Mouse (Mus musculus) heart, embryonic 10.5 days (tissue): ENCODE data around the gene Slc6a19. TPM values are rescaled to one million over a fixed set of nuclear protein-coding genes. Genes with fewer than 3 reads are reported as not detected.
"Not testable (repeated sequence)": the region's sequence is repeated elsewhere in the genome, so short reads cannot be mapped to it uniquely, and the experiment has no call there.

ENCODE experiments used
- DNase-seq: peaks from one replicate; pipeline ENCODE4 v3.0.0-alpha.2; 2017; ENCODE audit warnings: low spot score
- H3K27ac ChIP-seq: fragments of 300-500 bp; sonication (generic); 2 replicates; pipeline ENCODE4 v1.5.1; 2016; ENCODE audit warnings: mild to moderate bottlenecking
- H3K27me3 ChIP-seq: fragments of 300-500 bp; sonication (generic); 2 replicates; pipeline ENCODE4 v1.6.1; 2016; ENCODE audit warnings: mild to moderate bottlenecking; ENCODE audit not compliant: poor library complexity, insufficient read depth, severe bottlenecking
- H3K36me3 ChIP-seq: fragments of 300-500 bp; sonication (generic); 2 replicates; pipeline ENCODE4 v1.6.1; 2016; ENCODE audit warnings: mild to moderate bottlenecking, moderate library complexity
- H3K4me1 ChIP-seq: fragments of 300-500 bp; sonication (generic); 2 replicates; pipeline ENCODE4 v1.6.1; 2016; ENCODE audit warnings: mild to moderate bottlenecking
- H3K4me3 ChIP-seq: fragments of 300-500 bp; sonication (generic); 2 replicates; pipeline ENCODE4 v1.5.1; 2016; ENCODE audit warnings: mild to moderate bottlenecking, moderate library complexity
- H3K9me3 ChIP-seq: fragments of 300-500 bp; sonication (generic); 2 replicates; pipeline ENCODE4 v1.6.1; 2016; ENCODE audit warnings: mild to moderate bottlenecking, moderate library complexity
- WGBS: fragments of 180-500 bp; shearing (Covaris S2); methylation state at CpG from one replicate; pipeline ENCODE4 v1.1.7; 2016; 5-methylcytosine and 5-hydroxymethylcytosine counted together
- polyA plus RNA-seq: library from polyadenylated mRNA; unstranded; fragments of >200 nt; fragmentation: Nextera tagmentation; extraction: Ambion mirVana; gene quantifications from 2 replicates; pipeline ENCODE4 v1.2.1, GENCODE M21; 2016

Slc6a19 gene
- polyA plus RNA-seq, 1 experiment from 2014 or later, result 0.06 TPM

DNA sequence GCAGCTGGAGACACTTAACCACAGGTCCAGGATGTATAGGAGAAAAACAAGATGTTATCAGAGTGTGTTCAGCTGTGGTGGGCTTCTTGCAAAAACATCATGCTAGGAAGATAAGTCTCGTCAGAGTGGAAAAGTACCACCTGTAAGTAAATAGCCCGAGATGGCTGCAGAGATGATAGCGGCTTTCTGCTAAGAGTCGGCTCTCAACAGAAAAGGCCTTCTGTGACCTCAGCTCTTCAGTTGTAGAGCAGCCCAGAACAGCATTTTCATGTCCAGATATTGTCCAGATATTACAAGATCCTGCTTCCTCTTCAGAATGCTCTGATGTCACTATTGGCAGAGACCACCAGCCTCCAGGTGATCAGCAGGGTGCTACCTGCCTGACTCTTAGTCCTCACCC is 1.2 kb downstream of the Slc6a19 start:
- H3K4me3 ChIP-seq, H3K4me1 ChIP-seq, H3K9me3 ChIP-seq, DNase-seq, H3K27ac ChIP-seq, H3K36me3 ChIP-seq: not testable (repeated sequence)
- 0 out of 2 replicates have a peak, but pooled peaks cover 11% of the 10 kb centered on the region for H3K27me3 ChIP-seq
- WGBS, result 57% methylated on average over 4 of the region's 4 CpGs

DNA sequence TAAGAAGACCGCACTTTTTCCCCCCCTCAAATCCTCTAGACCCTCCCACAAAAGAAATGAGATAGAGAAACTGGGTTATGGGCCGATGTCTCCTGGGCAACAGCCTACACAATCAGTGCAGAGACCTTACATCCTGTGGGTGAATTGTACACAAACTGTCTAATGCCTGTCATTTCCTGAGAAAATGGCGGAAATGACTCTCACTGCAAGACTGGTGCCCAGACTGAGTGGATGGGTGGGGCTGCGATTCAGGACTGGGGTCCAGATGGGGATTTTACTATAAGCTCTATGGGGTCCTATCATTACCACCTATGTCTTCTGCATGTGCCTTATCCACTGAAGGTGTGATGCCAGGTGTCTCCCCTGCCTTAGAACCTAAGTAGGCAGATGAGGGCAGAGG is 1.9 kb downstream of the Slc6a19 start:
- Histone ChIP-seq H3K27ac (no peak overlapping the region), H3K27me3 (0 out of 2 replicates have a peak, but pooled peaks cover 13% of the 10 kb centered on the region), H3K4me3 (no peak overlapping the region), H3K9me3 (no peaks in the 10 kb centered on the region), H3K36me3 (no peaks in the 10 kb centered on the region), H3K4me1 (peaks cover 5% of the 10 kb centered on the region; the same call in 1 of the 2 replicates)
- WGBS, result 75% methylated on average over 4 of the region's 4 CpGs
- DNase-seq, result no peak

- no peak overlapping the region for H3K27ac ChIP-seq
- no peaks in the 10 kb centered on the region for H3K9me3 ChIP-seq
- DNase-seq, result no peak
- peaks cover 21% of the 10 kb centered on the region; the same call in 1 of the 2 replicates for H3K27me3 ChIP-seq
- no peak overlapping the region for H3K4me3 ChIP-seq
- H3K36me3 ChIP-seq, result no peaks in the 10 kb centered on the region
- WGBS, result 81% methylated on average over 9 of the region's 9 CpGs
- H3K4me1 ChIP-seq, result peaks cover 5% of the 10 kb centered on the region; the same call in 1 of the 2 replicates
Observed at GRCm38 (mm10) chr13:73701161-73701883, 3.3 kb downstream of the Slc6a19 start.

GRCm38 (mm10) chr13:73700554-73700953 is 4.1 kb downstream of the Slc6a19 start:
- peaks cover 5% of the 10 kb centered on the region; the same call in 1 of the 2 replicates for H3K4me1 ChIP-seq
- DNase-seq, result no peak
- H3K9me3 ChIP-seq, result no peaks in the 10 kb centered on the region
- H3K27ac ChIP-seq, result no peak overlapping the region
- H3K4me3 ChIP-seq, result no peak overlapping the region
- peaks cover 21% of the 10 kb centered on the region; the same call in 1 of the 2 replicates for H3K27me3 ChIP-seq
- 82% methylated on average over 12 of the region's 12 CpGs for WGBS
- no peaks in the 10 kb centered on the region for H3K36me3 ChIP-seq

GRCm38 (mm10) chr13:73699714-73700113 is 5.0 kb downstream of the Slc6a19 start:
- H3K9me3 ChIP-seq, result no peaks in the 10 kb centered on the region
- H3K27ac ChIP-seq, result no peak overlapping the region
- H3K4me1 ChIP-seq, result peaks cover 5% of the 10 kb centered on the region; the same call in 1 of the 2 replicates
- H3K4me3 ChIP-seq, result no peak overlapping the region
- 87% methylated on average over 6 of the region's 6 CpGs for WGBS
- DNase-seq, result no peak
- H3K27me3 ChIP-seq, result peaks cover 21% of the 10 kb centered on the region; the same call in 1 of the 2 replicates
- H3K36me3 ChIP-seq, result no peaks in the 10 kb centered on the region

DNA sequence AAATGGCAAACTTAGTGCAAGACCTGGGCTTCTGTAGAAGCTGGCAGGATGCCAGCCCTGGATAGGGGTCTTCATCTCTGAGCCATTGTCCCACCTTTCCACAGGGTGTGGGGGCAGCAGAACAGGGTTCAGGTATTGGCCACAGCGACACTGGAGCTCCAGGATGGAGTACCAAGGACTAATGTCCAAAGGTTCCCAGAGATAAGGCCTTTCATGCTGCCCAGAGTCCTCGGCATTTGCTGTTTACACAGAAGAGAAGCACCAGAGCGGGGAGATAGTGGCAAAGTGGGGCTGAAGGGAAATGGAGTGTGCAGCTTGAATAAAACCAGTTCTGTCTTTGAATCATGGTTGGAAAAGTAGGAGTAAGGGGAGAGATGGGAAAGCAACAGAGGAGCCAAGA is 8.1 kb downstream of the Slc6a19 start:
- no peak for DNase-seq
- Histone ChIP-seq H3K27me3 (peaks cover 21% of the 10 kb centered on the region; the same call in 1 of the 2 replicates), H3K4me1 (0 out of 2 replicates have a peak, but pooled peaks cover 4% of the 10 kb centered on the region), H3K36me3 (no peaks in the 10 kb centered on the region), H3K27ac (no peak overlapping the region), H3K9me3 (no peaks in the 10 kb centered on the region), H3K4me3 (no peak overlapping the region)
- WGBS, result 65% methylated on average over 3 of the region's 3 CpGs

DNA sequence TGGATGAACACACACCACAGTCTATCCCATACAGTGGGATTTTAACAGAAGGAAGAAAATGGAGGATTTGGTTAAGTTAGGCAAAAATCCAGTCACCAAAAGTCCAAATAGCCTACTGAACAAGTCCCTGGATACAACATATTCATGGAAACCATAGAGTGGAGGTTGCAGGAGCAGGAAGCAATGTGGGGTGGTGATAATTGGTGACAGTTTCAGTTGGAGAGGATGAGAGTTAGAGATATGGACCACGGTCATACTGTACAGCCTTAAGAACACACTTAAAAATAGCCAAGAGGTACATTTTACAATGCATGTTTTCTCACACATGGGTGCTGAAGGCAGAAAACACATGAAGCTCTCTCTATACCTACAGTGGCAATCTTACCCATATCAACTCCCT is 9.7 kb downstream of the Slc6a19 start:
- H3K9me3 ChIP-seq, result no peaks in the 10 kb centered on the region
- H3K4me1 ChIP-seq, result 0 out of 2 replicates have a peak, but pooled peaks cover 4% of the 10 kb centered on the region
- 62% methylated on average over 1 of the region's 1 CpGs for WGBS
- H3K36me3 ChIP-seq, result no peaks in the 10 kb centered on the region
- no peak for DNase-seq
- no peak overlapping the region for H3K27ac ChIP-seq
- H3K27me3 ChIP-seq, result peaks cover 18% of the 10 kb centered on the region; the same call in 1 of the 2 replicates
- no peak overlapping the region for H3K4me3 ChIP-seq

- no peaks in the 10 kb centered on the region for H3K9me3 ChIP-seq
- 0 out of 2 replicates have a peak, but pooled peaks cover 4% of the 10 kb centered on the region for H3K4me1 ChIP-seq
- peaks cover 9% of the 10 kb centered on the region; the same call in 1 of the 2 replicates for H3K27me3 ChIP-seq
- no peaks in the 10 kb centered on the region for H3K36me3 ChIP-seq
- DNase-seq, result no peak
- WGBS, result 77% methylated on average over 2 of the region's 2 CpGs
- no peak overlapping the region for H3K27ac ChIP-seq
- H3K4me3 ChIP-seq, result no peak overlapping the region
Observed at GRCm38 (mm10) chr13:73693333-73693732, 11.3 kb downstream of the Slc6a19 start.

- H3K4me1 ChIP-seq, result 0 out of 2 replicates have a peak, but pooled peaks cover 4% of the 10 kb centered on the region
- H3K27me3 ChIP-seq, result peaks cover 8% of the 10 kb centered on the region; the same call in 1 of the 2 replicates
- WGBS, result 31% methylated on average over 10 of the region's 10 CpGs
- no peak overlapping the region for H3K27ac ChIP-seq
- H3K9me3 ChIP-seq, result no peaks in the 10 kb centered on the region
- peak; percentile 85 for DNase-seq
- H3K4me3 ChIP-seq, result no peak overlapping the region
- no peaks in the 10 kb centered on the region for H3K36me3 ChIP-seq
Observed at GRCm38 (mm10) chr13:73692249-73692868, 12.3 kb downstream of the Slc6a19 start.

DNA sequence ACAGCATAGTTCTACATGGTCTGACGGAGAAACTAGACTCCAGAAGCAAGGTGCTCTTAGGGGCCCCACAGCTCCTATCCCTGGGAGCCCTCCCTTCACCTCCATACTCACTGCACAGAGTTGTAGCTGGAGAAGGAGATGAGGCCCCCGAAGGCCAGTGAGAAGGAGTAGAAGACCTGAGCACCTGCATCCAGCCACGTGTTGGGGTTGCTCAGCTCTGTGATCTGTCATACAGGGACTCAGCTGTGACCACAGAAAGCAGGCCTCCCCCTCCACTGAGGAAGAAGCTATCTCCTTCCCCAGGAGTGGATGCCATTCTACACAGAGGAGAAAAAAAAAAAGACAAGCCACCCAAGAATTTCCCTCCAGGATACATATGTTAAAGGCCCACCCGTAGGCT is 15.7 kb downstream of the Slc6a19 start:
- Histone ChIP-seq H3K4me1 (0 out of 2 replicates have a peak, but pooled peaks cover 4% of the 10 kb centered on the region), H3K27ac (no peak overlapping the region), H3K9me3 (no peaks in the 10 kb centered on the region), H3K27me3 (no peaks in the 10 kb centered on the region; the same call in none of the 2 replicates), H3K4me3 (no peak overlapping the region), H3K36me3 (no peaks in the 10 kb centered on the region)
- WGBS, result 72% methylated on average over 4 of the region's 4 CpGs
- no peak for DNase-seq

- no peaks in the 10 kb centered on the region; the same call in none of the 2 replicates for H3K27me3 ChIP-seq
- 0 out of 2 replicates have a peak, but pooled peaks cover 4% of the 10 kb centered on the region for H3K4me1 ChIP-seq
- H3K9me3 ChIP-seq, result no peaks in the 10 kb centered on the region
- H3K36me3 ChIP-seq, result no peaks in the 10 kb centered on the region
- H3K27ac ChIP-seq, result no peak overlapping the region
- DNase-seq, result no peak
- 63% methylated on average over 3 of the region's 3 CpGs for whole genome bisulfite sequencing
- no peak overlapping the region for H3K4me3 ChIP-seq
Observed at GRCm38 (mm10) chr13:73687601-73688000, 17.1 kb downstream of the Slc6a19 start.

DNA sequence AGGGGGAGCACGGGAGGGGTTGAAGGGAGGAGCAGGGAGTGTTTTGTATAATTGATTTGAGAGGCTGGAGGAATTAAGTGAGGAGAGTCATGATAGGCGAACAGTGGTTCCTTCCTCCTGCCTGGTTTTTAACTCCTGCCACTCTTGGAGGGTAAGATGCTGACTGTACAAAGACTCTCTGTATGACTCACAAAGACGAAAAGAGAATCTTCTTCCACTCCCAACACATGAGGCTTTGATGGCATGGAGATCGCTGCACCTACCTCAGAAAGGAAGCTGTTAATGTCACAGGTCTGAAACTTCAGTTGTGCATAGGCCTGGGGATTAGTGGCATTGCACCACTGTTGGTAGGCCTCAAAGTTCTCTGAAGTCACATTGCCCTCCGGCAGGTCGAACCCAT is 19.2 kb downstream of the Slc6a19 start:
- 82% methylated on average over 6 of the region's 6 CpGs for WGBS
- Histone ChIP-seq H3K4me3 (no peak overlapping the region), H3K9me3 (no peaks in the 10 kb centered on the region), H3K4me1 (no peaks in the 10 kb centered on the region), H3K27me3 (no peaks in the 10 kb centered on the region; the same call in none of the 2 replicates), H3K36me3 (no peaks in the 10 kb centered on the region), H3K27ac (no peak overlapping the region)
- no peak for DNase-seq

GRCm38 (mm10) chr13:73684412-73684811 is 20.3 kb downstream of the Slc6a19 start:
- H3K27ac ChIP-seq, result no peak overlapping the region
- H3K36me3 ChIP-seq, result no peaks in the 10 kb centered on the region
- no peaks in the 10 kb centered on the region for H3K9me3 ChIP-seq
- DNase-seq, result no peak
- H3K4me3 ChIP-seq, result no peak overlapping the region
- H3K27me3 ChIP-seq, result no peaks in the 10 kb centered on the region; the same call in none of the 2 replicates
- H3K4me1 ChIP-seq, result no peaks in the 10 kb centered on the region; the same call in 1 of the 2 replicates
- 74% methylated on average over 1 of the region's 1 CpGs for WGBS
